Mouse (Mus musculus) liver, postnatal 0 days (tissue): ENCODE measurements around the gene Taar8c. TPM values are rescaled to one million over a fixed set of nuclear protein-coding genes. Genes with fewer than 3 reads are reported as not detected.
"Not testable (repeated sequence)": the region's sequence is repeated elsewhere in the genome, so short reads cannot be mapped to it uniquely, and the experiment has no call there.

Experiments
- ATAC-seq: fragments of 200-750 bp; cut with Nextera tagmentation; 2 replicates; pipeline ENCODE4 v1.8.0; 2017; ENCODE audit warnings: mild to moderate bottlenecking, moderate library complexity
- DNase-seq: peaks from one replicate; pipeline ENCODE4 v3.0.0-alpha.2; 2016
- H3K27ac ChIP-seq: fragments of 300-500 bp; sonication (generic); 2 replicates; pipeline ENCODE4 v1.5.1; 2014; ENCODE audit warnings: antibody characterized with exemption, moderate library complexity, mild to moderate bottlenecking, low read depth
- H3K27me3 ChIP-seq: fragments of 300-500 bp; sonication (generic); 2 replicates; pipeline ENCODE4 v1.6.1; 2014; ENCODE audit warnings: low read length, control low read depth, mixed read lengths; ENCODE audit not compliant: insufficient read depth
- H3K36me3 ChIP-seq: fragments of 300-500 bp; sonication (generic); replicated peaks from 2 replicates; pipeline ENCODE4 v1.6.1; 2014; ENCODE audit warnings: mild to moderate bottlenecking, control low read depth, low read length, moderate library complexity, mixed read lengths; ENCODE audit not compliant: insufficient read depth
- H3K4me1 ChIP-seq: fragments of 300-500 bp; sonication (generic); 2 replicates; pipeline ENCODE4 v1.6.1; 2014; ENCODE audit warnings: antibody characterized with exemption, mild to moderate bottlenecking, control low read depth; ENCODE audit not compliant: insufficient read depth
- H3K4me2 ChIP-seq: fragments of 300-500 bp; sonication (generic); 2 replicates; pipeline ENCODE4 v1.6.1; 2014; ENCODE audit warnings: low read depth, mild to moderate bottlenecking, low read length, moderate library complexity, mixed read lengths
- H3K4me3 ChIP-seq: fragments of 300-500 bp; sonication (generic); 2 replicates; pipeline ENCODE4 v1.5.1; 2014; ENCODE audit warnings: low read depth, low read length
- H3K9ac ChIP-seq: fragments of 300-500 bp; sonication (generic); replicated peaks from 2 replicates; pipeline ENCODE4 v1.6.1; 2014; ENCODE audit warnings: mild to moderate bottlenecking, moderate library complexity
- H3K9me3 ChIP-seq: fragments of 300-500 bp; sonication (generic); 2 replicates; pipeline ENCODE4 v1.6.1; 2016; ENCODE audit warnings: mild to moderate bottlenecking, control low read depth, low read length, mixed read lengths
- CTCF ChIP-seq: sonication (generic); IDR thresholded peaks from 2 replicates; pipeline ENCODE4 v1.5.1; 2016; ENCODE audit warnings: antibody characterized with exemption, low read depth
- EP300 ChIP-seq: IDR thresholded peaks from 2 replicates; pipeline ENCODE4 v1.6.1; 2016; ENCODE audit warnings: antibody characterized with exemption, low read depth, mild to moderate bottlenecking
- WGBS: fragments of 180-500 bp; shearing (Covaris S2); extraction: QIAGEN DNeasy Blood & Tissue Kit; methylation state at CpG from one replicate; pipeline ENCODE4 v1.1.7; 2014; ENCODE audit not compliant: insufficient replicate concordance; 5-methylcytosine and 5-hydroxymethylcytosine counted together
- polyA plus RNA-seq: library from polyadenylated mRNA; unstranded; fragments of >200 nt; fragmentation: Nextera tagmentation; extraction: Ambion mirVana; gene quantifications from 2 replicates; pipeline ENCODE4 v1.2.1, GENCODE M21; 2015

Gene Taar8c
- polyA plus RNA-seq, 1 experiment from 2014 or later, result not detected

- Histone ChIP-seq H3K27ac (no peak overlapping the region), H3K4me2 (no peak overlapping the region), H3K9me3 (no peaks in the 10 kb centered on the region), H3K27me3 (no peaks in the 10 kb centered on the region), H3K9ac (no peak overlapping the region), H3K4me1 (peaks cover 20% of the 10 kb centered on the region), H3K36me3 (no peaks in the 10 kb centered on the region), H3K4me3 (no peak overlapping the region)
- DNase-seq (no peak), ATAC-seq (peak; percentile 43)
- 11% methylated on average over 2 of the region's 2 CpGs for WGBS
- TF ChIP-seq CTCF (no peak), EP300 (no peak)
These were observed 31.4 kb upstream of the Taar8c start for GRCm38 (mm10) chr10:24133132-24133531.

GRCm38 (mm10) chr10:24132273-24132672 lies 30.6 kb upstream of the Taar8c start:
- no peak for TF ChIP-seq CTCF
- no peak for TF ChIP-seq EP300
- 42% methylated on average over 5 of the region's 5 CpGs for WGBS
- H3K4me2 ChIP-seq, result no peak overlapping the region; the same call in 1 of the 2 replicates
- no peak for DNase-seq
- peak overlapping the region; percentile 62 for H3K27ac ChIP-seq
- H3K4me1 ChIP-seq, result peaks cover 20% of the 10 kb centered on the region
- no peak for ATAC-seq
- H3K4me3 ChIP-seq, result no peak overlapping the region
- no peaks in the 10 kb centered on the region for H3K36me3 ChIP-seq
- no peak overlapping the region for H3K9ac ChIP-seq
- H3K27me3 ChIP-seq, result no peaks in the 10 kb centered on the region
- H3K9me3 ChIP-seq, result no peaks in the 10 kb centered on the region

- Histone ChIP-seq H3K27me3 (no peaks in the 10 kb centered on the region), H3K36me3 (no peaks in the 10 kb centered on the region), H3K9me3 (no peaks in the 10 kb centered on the region), H3K9ac (no peak overlapping the region), H3K4me3 (peak overlapping the region; percentile 5; the same call in 1 of the 2 replicates), H3K4me2 (peak overlapping the region; percentile 30), H3K4me1 (peaks cover 20% of the 10 kb centered on the region), H3K27ac (peak overlapping the region; percentile 62; the same call in 1 of the 2 replicates)
- DNase-seq, result peak; percentile 26
- 22% methylated on average over 9 of the region's 9 CpGs for WGBS
- TF ChIP-seq EP300, result no peak
- TF ChIP-seq CTCF, result peak; percentile 87
- ATAC-seq, result peak; percentile 83
These were observed 29.9 kb upstream of the Taar8c start for GRCm38 (mm10) chr10:24131451-24132262.

DNA sequence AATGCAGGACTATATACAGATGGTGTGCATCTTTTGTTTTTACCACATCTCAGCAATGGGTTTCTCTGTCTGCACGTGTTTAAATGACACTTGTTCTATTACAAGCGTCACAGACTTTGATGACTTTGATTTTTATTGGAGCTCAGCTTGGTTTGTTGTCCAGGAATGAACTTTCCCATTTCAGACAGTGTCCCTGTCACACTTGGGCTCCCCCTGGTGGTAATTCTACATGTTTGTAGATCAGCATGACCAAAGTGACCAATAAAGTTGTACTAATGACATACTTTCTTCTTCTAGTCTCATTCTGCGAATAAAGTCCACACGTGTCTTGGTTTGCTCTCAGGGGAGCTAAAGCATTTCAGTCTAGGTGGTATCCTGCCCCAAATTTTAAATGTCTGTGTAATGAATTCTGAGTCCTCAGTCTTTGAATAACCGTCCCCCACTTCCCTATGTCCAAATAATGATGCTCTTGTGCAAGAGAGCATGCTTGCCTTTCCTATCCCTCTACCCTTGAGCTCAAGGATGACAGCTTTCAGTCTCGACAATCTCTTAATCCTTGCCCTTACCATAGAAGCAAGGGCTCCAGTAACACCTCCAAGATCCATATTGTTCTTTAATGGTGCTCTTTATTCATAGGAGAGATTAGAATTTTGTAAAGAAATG lies 9.5 kb upstream of the Taar8c start:
- ATAC-seq (peak; percentile 38; the same call in 1 of the 2 replicates), DNase-seq (peak; percentile 57)
- Histone ChIP-seq H3K36me3 (no peaks in the 10 kb centered on the region), H3K27me3 (no peaks in the 10 kb centered on the region), H3K4me1 (no peaks in the 10 kb centered on the region), H3K27ac (no peak overlapping the region), H3K9me3 (no peaks in the 10 kb centered on the region), H3K9ac (no peak overlapping the region), H3K4me3 (no peak overlapping the region), H3K4me2 (no peak overlapping the region)
- TF ChIP-seq CTCF (peak; percentile 81), EP300 (no peak)
- WGBS, result 35% methylated on average over 6 of the region's 6 CpGs

- H3K4me2 ChIP-seq, ATAC-seq, H3K9ac ChIP-seq, H3K27ac ChIP-seq, DNase-seq, H3K4me3 ChIP-seq, H3K36me3 ChIP-seq, H3K27me3 ChIP-seq, H3K4me1 ChIP-seq, H3K9me3 ChIP-seq: not testable (repeated sequence)
- WGBS, result 83% methylated on average over 8 of the region's 8 CpGs
These were observed 7.7 kb upstream of the Taar8c start, which contains the start of gene Taar9 for GRCm38 (mm10) chr10:24109434-24109833. TSS of gene Taar9 (minus strand) at chr10:24109534.

DNA sequence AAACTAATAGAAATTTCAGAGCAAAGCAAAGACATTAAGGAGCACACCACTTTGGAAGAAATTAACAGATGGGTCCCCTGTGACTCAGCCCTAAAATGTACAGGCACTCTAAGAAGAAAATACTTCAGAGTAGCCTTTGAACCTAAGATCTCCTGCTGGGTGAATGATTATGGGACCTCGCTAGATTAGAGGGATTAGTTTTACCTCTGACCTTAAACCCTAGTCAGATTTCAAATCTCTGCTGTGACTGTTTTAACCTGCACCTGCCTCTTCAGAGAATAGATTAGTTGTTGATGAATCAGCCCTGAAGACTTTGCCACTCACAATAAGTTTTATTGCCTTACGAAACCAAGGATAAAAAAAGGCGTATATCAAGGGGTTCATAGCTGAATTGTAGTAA lies 6.5 kb upstream of the Taar8c start:
- Histone ChIP-seq H3K4me2 (no peak overlapping the region), H3K4me1 (no peaks in the 10 kb centered on the region), H3K36me3 (no peaks in the 10 kb centered on the region), H3K4me3 (no peak overlapping the region), H3K9ac (no peak overlapping the region), H3K27ac (no peak overlapping the region), H3K27me3 (no peaks in the 10 kb centered on the region), H3K9me3 (no peaks in the 10 kb centered on the region)
- no peak for DNase-seq
- ATAC-seq, result no peak
- 64% methylated on average over 3 of the region's 3 CpGs for WGBS
- TF ChIP-seq EP300 (no peak), CTCF (no peak)
